Mouse (Mus musculus) limb, embryonic 10.5 days (tissue): ENCODE results near the gene Gls. TPM values are rescaled to one million over a fixed set of nuclear protein-coding genes. Genes with fewer than 3 reads are reported as not detected.

ENCODE experiments used
- DNase-seq: peaks from one replicate; pipeline ENCODE4 v3.0.0-alpha.2; 2017; ENCODE audit warnings: low spot score
- H3K27ac ChIP-seq: fragments of 300-500 bp; sonication (generic); 2 replicates; pipeline ENCODE4 v1.5.1; 2016; ENCODE audit warnings: mild to moderate bottlenecking
- H3K27me3 ChIP-seq: fragments of 300-500 bp; sonication (generic); 2 replicates; pipeline ENCODE4 v1.6.1; 2016; ENCODE audit warnings: low read depth, mild to moderate bottlenecking; ENCODE audit not compliant: poor library complexity, severe bottlenecking
- H3K36me3 ChIP-seq: fragments of 300-500 bp; sonication (generic); 2 replicates; pipeline ENCODE4 v1.6.1; 2016; ENCODE audit warnings: mild to moderate bottlenecking, moderate library complexity
- H3K4me1 ChIP-seq: fragments of 300-500 bp; sonication (generic); 2 replicates; pipeline ENCODE4 v1.6.1; 2016
- H3K4me3 ChIP-seq: fragments of 300-500 bp; sonication (generic); 2 replicates; pipeline ENCODE4 v1.5.1; 2016; ENCODE audit warnings: mild to moderate bottlenecking, moderate library complexity
- H3K9me3 ChIP-seq: fragments of 300-500 bp; sonication (generic); replicated peaks from 2 replicates; pipeline ENCODE4 v1.6.1; 2016; ENCODE audit warnings: mild to moderate bottlenecking
- WGBS: fragments of 180-500 bp; shearing (Covaris S2); methylation state at CpG from one replicate; pipeline ENCODE4 v1.1.7; 2016; 5-methylcytosine and 5-hydroxymethylcytosine counted together
- polyA plus RNA-seq: library from polyadenylated mRNA; unstranded; fragments of >200 nt; fragmentation: Nextera tagmentation; extraction: Ambion mirVana; gene quantifications from 2 replicates; pipeline ENCODE4 v1.2.1, GENCODE M21; 2016

The Gls gene
- polyA plus RNA-seq, 1 experiment from 2014 or later = 22.6 TPM

- H3K4me1 ChIP-seq = peaks cover 17% of the 10 kb centered on the region
- no peak for DNase-seq
- peaks cover 5% of the 10 kb centered on the region for H3K27me3 ChIP-seq
- no peak overlapping the region for H3K27ac ChIP-seq
- no peaks in the 10 kb centered on the region for H3K36me3 ChIP-seq
- WGBS = 88% methylated on average over 1 of the region's 1 CpGs
- H3K4me3 ChIP-seq = no peak overlapping the region
- no peaks in the 10 kb centered on the region for H3K9me3 ChIP-seq
These were observed 2.6 kb downstream of the Gls start for GRCm38 (mm10) chr1:52230404-52230803.

DNA sequence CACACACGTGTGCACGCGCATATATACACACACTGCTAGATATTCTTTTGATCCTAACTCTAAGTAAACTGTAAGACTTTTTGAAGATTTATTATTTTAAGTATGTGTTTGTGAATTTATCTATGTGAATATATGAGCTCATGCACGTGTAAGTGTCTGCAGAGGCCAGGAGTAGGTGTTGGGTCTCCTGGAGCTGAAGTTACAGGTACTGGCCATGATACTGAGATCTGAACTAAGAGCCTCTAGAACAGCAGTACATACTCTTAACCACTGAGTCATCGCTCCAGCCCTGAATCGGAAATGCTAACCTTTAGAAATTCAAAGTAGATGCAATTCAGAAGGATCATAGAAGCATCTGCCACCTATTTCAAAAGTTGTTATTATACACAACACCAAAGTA, 4.9 kb downstream of the Gls start:
- Histone ChIP-seq H3K4me3 (no peak overlapping the region), H3K27ac (no peak overlapping the region), H3K27me3 (no peaks in the 10 kb centered on the region), H3K4me1 (peaks cover 13% of the 10 kb centered on the region), H3K36me3 (no peaks in the 10 kb centered on the region), H3K9me3 (no peaks in the 10 kb centered on the region)
- 93% methylated on average over 6 of the region's 6 CpGs for WGBS
- no peak for DNase-seq

- H3K4me3 ChIP-seq = no peak overlapping the region
- H3K27me3 ChIP-seq = no peaks in the 10 kb centered on the region
- H3K9me3 ChIP-seq = no peaks in the 10 kb centered on the region
- H3K4me1 ChIP-seq = peaks cover 10% of the 10 kb centered on the region
- DNase-seq = no peak
- H3K36me3 ChIP-seq = no peaks in the 10 kb centered on the region
- H3K27ac ChIP-seq = no peak overlapping the region
These were observed 6.6 kb downstream of the Gls start for GRCm38 (mm10) chr1:52226416-52226815.

GRCm38 (mm10) chr1:52216766-52217165, 16.3 kb downstream of the Gls start:
- DNase-seq = no peak
- H3K9me3 ChIP-seq = no peaks in the 10 kb centered on the region
- H3K36me3 ChIP-seq = peaks cover 30% of the 10 kb centered on the region
- no peaks in the 10 kb centered on the region for H3K4me1 ChIP-seq
- no peak overlapping the region for H3K27ac ChIP-seq
- H3K27me3 ChIP-seq = no peaks in the 10 kb centered on the region
- no peak overlapping the region for H3K4me3 ChIP-seq

GRCm38 (mm10) chr1:52182992-52183391, 50.0 kb downstream of the Gls start:
- Histone ChIP-seq H3K27me3 (no peaks in the 10 kb centered on the region), H3K36me3 (peaks cover 4% of the 10 kb centered on the region; the same call in 1 of the 2 replicates), H3K4me3 (no peak overlapping the region), H3K9me3 (no peaks in the 10 kb centered on the region), H3K27ac (no peak overlapping the region), H3K4me1 (no peaks in the 10 kb centered on the region)
- 97% methylated on average over 2 of the region's 2 CpGs for WGBS
- DNase-seq = no peak

GRCm38 (mm10) chr1:52181994-52182393, 51.0 kb downstream of the Gls start:
- Histone ChIP-seq H3K4me3 (no peak overlapping the region), H3K4me1 (peaks cover under 1% of the 10 kb centered on the region), H3K27me3 (no peaks in the 10 kb centered on the region), H3K36me3 (no peaks in the 10 kb centered on the region), H3K27ac (no peak overlapping the region), H3K9me3 (no peaks in the 10 kb centered on the region)
- no peak for DNase-seq

DNA sequence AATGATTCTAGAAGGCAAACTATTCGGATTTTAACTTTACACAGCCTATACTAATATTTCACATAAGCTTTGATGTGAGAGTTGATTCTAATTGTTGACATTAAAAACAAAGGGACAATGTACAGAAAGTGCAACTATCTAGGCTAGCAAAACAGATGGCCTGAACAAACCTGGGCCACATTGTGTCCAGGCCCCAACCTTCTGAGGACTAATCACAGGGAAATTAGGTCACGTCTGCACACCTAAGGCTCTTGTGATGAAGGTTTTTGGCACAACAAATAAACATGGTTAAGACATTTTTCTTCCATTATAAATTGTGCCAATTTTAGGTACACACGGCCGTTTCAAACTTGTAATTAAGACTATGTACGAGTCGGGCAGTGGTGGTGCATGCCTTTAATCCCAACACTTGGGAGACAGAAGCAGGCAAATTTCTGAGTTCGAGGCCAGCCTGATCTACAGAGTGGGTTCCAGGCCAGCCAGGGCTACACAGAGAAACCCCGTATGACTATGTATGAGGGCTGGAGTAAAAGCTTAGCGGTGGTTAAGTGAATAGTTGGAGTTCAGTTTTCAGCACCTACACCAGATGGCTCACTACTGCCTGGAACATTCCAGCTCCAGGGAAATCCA, 53.0 kb downstream of the Gls start:
- WGBS = 95% methylated on average over 9 of the region's 9 CpGs
- Histone ChIP-seq H3K27ac (no peak overlapping the region), H3K4me1 (peaks cover 20% of the 10 kb centered on the region), H3K9me3 (no peaks in the 10 kb centered on the region), H3K27me3 (no peaks in the 10 kb centered on the region), H3K36me3 (no peaks in the 10 kb centered on the region), H3K4me3 (no peak overlapping the region)
- no peak for DNase-seq

- H3K9me3 ChIP-seq = no peaks in the 10 kb centered on the region
- H3K27ac ChIP-seq = peak overlapping the region; percentile 19; the same call in 1 of the 2 replicates
- no peaks in the 10 kb centered on the region for H3K27me3 ChIP-seq
- H3K4me3 ChIP-seq = no peak overlapping the region
- 78% methylated on average over 2 of the region's 2 CpGs for WGBS
- no peaks in the 10 kb centered on the region for H3K36me3 ChIP-seq
- H3K4me1 ChIP-seq = peaks cover 22% of the 10 kb centered on the region
- DNase-seq = no peak
These were observed 56.0 kb downstream of the Gls start for GRCm38 (mm10) chr1:52176999-52177398.

DNA sequence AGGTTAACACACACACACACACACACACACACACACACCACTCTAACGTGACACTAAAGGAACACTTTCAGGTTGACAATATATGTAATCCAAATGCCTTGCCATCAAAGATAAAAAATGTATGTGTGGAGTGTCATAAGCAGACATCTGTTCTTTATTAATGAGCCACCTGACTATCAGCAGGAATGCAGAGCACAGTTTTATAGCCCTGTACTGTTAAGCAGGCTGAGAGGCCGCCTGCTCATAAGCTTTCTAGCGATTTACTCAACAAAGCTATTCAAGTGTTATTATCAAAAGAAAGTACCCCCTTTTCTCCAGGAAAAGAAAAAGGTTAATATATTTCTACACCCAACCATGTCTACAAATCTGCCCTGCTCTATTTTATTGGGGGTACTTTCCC, 57.0 kb downstream of the Gls start:
- no peaks in the 10 kb centered on the region for H3K36me3 ChIP-seq
- H3K27ac ChIP-seq = no peak overlapping the region
- H3K27me3 ChIP-seq = no peaks in the 10 kb centered on the region
- H3K9me3 ChIP-seq = no peaks in the 10 kb centered on the region
- DNase-seq = no peak
- 53% methylated on average over 3 of the region's 3 CpGs for WGBS
- H3K4me3 ChIP-seq = no peak overlapping the region
- peaks cover 22% of the 10 kb centered on the region for H3K4me1 ChIP-seq

- H3K9me3 ChIP-seq = no peaks in the 10 kb centered on the region
- no peak overlapping the region for H3K4me3 ChIP-seq
- no peak overlapping the region for H3K27ac ChIP-seq
- WGBS = 72% methylated on average over 5 of the region's 5 CpGs
- peaks cover 22% of the 10 kb centered on the region for H3K4me1 ChIP-seq
- H3K36me3 ChIP-seq = no peaks in the 10 kb centered on the region
- no peak for DNase-seq
- no peaks in the 10 kb centered on the region for H3K27me3 ChIP-seq
These were observed 57.7 kb downstream of the Gls start for GRCm38 (mm10) chr1:52175321-52175720.

DNA sequence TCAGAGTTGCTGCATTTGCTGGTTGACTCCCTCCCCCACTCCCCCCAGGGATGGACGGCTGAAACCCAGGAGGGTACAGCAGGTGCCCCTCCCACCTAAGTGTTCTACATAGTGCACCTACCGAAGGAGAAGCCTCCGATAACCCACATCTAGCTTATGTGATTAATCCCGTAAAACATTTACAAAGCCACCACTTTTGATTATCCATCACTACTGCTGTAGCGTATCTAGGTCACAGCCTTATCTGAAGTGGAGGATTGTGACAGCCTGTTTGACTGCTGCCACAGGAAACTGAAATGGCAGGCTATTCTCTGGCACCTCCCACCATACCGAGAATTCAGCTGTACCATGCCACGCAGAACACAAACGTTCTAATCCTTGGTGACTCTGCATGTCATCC, 61.8 kb downstream of the Gls start:
- H3K36me3 ChIP-seq = no peaks in the 10 kb centered on the region
- WGBS = 87% methylated on average over 8 of the region's 8 CpGs
- no peak for DNase-seq
- peaks cover 21% of the 10 kb centered on the region for H3K4me1 ChIP-seq
- H3K9me3 ChIP-seq = no peaks in the 10 kb centered on the region
- H3K27me3 ChIP-seq = no peaks in the 10 kb centered on the region
- no peak overlapping the region for H3K4me3 ChIP-seq
- no peak overlapping the region for H3K27ac ChIP-seq

GRCm38 (mm10) chr1:52170747-52171146, 62.3 kb downstream of the Gls start:
- Histone ChIP-seq H3K9me3 (no peaks in the 10 kb centered on the region), H3K36me3 (no peaks in the 10 kb centered on the region), H3K4me3 (no peak overlapping the region), H3K27me3 (no peaks in the 10 kb centered on the region), H3K4me1 (peaks cover 15% of the 10 kb centered on the region), H3K27ac (no peak overlapping the region)
- DNase-seq = no peak
- WGBS = 75% methylated on average over 7 of the region's 7 CpGs

DNA sequence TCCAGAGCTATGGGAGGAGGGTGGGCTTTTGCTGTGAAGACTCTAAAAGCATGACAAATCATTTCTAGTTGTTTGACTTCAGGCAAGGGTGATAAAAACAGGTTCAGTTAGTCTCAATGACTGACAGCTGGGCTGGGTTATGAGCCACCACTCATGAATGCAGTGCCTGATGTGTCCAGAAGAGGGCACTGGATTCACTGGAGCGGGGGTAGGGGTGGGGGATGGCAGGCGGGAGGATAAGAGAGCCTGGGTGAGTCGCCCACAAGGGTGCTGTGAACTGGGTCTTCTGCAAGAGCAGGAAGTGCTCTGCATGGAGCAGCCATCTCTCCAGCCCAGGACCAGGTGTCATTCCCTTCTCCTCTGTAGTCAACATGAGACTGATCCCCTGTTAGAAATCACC, 63.0 kb downstream of the Gls start:
- Histone ChIP-seq H3K36me3 (no peaks in the 10 kb centered on the region), H3K27me3 (no peaks in the 10 kb centered on the region), H3K4me3 (no peak overlapping the region), H3K9me3 (no peaks in the 10 kb centered on the region), H3K4me1 (peaks cover 9% of the 10 kb centered on the region), H3K27ac (no peak overlapping the region)
- DNase-seq = peak; percentile 52
- 6% methylated on average over 3 of the region's 3 CpGs for WGBS

GRCm38 (mm10) chr1:52166652-52167220, 66.3 kb downstream of the Gls start:
- 77% methylated on average over 14 of the region's 14 CpGs for WGBS
- peaks cover 6% of the 10 kb centered on the region for H3K4me1 ChIP-seq
- DNase-seq = no peak

More at GRCm38 (mm10) chr1:52166652-52167220, 66.3 kb downstream of the Gls start:
- Histone ChIP-seq H3K9me3 (no peaks in the 10 kb centered on the region), H3K36me3 (no peaks in the 10 kb centered on the region), H3K27ac (no peak overlapping the region; the same call in 1 of the 2 replicates), H3K27me3 (no peaks in the 10 kb centered on the region), H3K4me3 (no peak overlapping the region)
